Mouse (Mus musculus) mouse trophoblast stem cell (cell line): Measurements from ENCODE around the gene Gm20479.

Source experiments
- in situ Hi-C, 2 experiments: fragments of 300-500 bp; cut with MseI, MboI; formaldehyde crosslinking; loops; 2 replicates in 1 of 2; 3 replicates in 1 of 2; pipeline ENCODE4 v1.15.1; 2025

The Gm20479 gene

DNA sequence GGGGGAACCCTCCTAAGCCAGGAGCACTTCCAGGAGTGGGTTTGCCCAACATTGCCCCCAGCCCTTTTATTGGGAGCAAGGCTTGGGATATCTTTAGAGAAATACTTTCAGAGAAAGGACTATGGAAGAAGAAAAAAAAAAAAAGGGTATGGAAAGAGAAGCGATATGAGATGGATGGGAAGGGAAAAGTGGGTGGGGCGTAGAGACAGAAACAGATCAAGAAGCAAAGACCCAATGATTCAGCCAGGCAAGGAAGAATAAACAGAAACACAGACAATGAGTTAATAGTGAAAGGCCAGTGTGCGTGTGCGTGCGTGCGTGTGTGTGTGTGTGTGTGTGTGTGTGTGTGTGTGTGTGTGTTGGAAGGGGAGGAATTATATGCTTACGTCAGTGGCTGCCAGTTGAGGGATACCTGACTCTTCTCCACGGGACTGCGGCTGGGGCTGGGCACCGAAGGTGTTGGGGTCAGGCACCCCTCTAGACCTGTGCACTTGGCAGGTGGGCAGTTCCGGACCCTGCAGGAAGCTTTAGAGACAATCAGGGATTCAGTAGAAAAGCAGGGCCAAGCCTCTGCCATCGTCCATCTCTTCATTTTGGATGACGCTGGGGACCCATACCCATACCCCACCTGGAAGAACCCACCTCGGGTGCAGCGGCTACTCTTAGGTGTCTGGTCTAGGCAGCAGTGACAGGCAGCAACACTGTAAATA lies 22.1 kb downstream of the Gm20479 start:
- in situ Hi-C loops: loop anchor here (5.0 kb wide), 2 partner anchors 52 to 62 kb away; no protein-coding TSS in a partner anchor

GRCm38 (mm10) chr7:27334405-27334911 lies 22.8 kb downstream of the Gm20479 start:
- in situ Hi-C loops: no loop called here

DNA sequence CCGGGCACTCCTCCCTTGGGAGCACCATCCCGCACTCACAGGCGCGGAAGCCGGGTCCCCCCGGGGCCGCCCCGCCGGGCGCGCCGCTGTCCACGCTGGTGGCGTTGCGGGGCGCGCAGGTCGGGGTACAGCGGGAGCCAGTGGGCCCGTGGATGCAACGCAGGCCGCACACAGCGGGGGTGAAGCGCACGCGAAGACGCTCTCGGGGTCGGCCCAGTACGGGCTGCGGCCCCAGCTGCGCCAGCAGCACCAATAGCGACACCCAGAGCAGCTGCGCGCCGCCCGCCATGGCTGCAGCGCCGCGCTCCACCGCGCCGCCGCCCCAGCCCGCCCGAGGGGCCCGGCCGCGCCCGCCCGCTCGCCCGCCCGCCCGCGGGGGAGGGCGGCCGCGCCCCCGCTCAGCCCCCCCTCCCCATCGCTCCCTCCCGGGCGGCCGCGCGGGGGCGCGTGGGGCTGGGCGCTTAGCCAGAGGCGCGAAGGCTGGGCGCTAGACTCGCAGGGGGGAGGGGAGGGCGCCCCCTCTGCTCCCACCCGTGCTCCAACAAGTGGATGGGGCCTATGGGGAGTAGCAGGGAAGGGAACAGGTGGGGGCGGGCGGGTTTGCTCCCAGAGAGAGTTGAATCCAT lies 23.8 kb downstream of the Gm20479 start:
- in situ Hi-C loops: no loop called here

DNA sequence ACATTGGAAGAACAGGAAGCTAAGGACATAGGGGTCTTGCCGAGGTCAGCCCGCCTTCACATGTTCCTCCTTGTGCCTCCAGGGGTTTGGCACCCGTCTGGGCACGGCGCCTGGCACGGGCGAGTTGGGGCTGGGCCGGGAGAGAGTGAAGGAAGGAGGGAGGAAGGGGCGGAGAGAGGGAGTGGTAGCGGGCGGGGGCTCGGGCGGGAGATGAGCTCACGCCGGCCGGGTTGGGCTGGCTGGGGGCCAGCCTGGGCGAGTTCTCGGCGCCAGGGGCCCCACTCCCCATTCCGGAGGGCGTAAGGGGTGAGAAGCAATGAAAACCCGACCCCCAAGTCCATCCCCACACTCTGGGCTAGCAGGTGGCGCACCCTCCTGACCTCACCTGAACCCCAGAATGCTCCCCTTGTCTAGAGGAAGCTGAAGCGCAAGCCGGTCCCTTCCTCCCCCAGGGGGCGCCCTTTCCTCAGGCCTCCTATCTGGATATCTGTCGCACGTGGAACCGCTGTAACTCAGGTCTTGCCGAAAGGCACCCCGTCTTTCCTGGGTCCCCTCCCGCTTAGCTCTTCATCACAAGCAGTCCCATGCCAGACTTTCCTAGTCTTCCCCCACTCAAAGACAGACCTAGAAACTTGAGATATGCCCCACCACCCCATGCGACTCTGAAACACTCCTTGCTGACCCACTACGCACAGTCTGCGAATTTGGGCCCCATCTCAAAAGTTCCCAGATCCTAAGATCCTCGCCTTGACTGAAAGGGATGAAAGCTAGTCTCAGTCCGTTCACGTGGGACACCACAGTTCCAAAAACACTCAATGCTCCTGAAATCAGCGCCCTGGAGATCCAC lies 24.6 kb downstream of the Gm20479 start:
- in situ Hi-C loops: no loop called here

DNA sequence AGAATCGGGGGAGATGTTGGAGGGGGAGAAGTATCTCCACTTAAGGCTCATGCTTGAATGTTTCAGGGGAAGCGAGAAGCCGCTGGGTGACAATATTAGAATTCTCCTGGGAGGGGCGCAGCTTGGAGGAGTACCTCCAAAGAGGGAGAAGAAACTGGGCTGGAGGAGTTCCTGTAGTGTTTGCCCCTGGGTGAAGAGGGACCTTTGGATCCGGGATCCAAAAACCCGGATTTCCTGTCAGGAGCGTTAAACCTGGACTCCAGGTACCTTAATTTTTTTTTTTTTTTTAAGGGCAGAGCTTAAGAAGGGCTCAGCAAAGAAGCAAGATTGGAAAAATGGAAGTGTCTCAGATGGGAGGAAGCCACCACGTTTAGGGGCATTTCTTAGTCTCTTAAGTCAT lies 25.4 kb downstream of the Gm20479 start:
- in situ Hi-C loops: no loop called here

DNA sequence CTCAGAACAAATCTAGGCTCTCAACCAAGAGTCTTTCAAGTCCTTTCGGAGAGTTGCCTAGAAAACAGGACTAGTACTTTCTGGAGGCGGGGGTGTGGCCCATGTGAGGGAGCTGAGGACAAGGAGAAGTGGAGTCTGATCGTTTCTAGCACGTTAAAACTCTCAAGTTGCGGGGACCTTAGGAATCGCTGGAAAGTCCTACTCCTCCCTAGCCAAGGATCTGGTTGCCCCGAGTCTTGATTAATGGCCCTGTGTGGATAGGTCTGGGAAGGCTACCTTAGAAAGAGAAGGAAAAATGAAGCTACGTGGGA lies 25.7 kb downstream of the Gm20479 start:
- in situ Hi-C loops: no loop called here

- in situ Hi-C loops: no loop called here
Measured at GRCm38 (mm10) chr7:27330709-27331540, 26.3 kb downstream of the Gm20479 start.

DNA sequence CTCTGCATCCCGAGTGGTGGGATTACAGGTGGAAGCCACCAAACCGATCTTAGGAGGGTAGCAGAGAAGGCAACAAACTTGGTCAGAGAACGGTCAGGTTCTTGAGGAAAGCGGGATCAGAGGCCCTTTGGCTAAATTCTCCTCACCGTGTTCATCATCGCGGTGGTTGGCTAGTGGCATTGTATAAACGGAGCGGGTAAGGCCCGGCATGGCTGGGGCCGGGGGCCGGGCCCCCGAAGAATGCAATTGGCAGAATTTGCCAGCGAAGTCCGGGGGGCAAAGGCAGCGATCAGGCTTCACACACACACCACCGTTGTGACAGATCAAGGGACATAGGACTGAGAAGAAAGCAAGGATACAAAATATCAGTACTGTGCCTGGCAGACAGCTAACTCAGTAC lies 27.2 kb downstream of the Gm20479 start:
- in situ Hi-C loops: no loop called here

DNA sequence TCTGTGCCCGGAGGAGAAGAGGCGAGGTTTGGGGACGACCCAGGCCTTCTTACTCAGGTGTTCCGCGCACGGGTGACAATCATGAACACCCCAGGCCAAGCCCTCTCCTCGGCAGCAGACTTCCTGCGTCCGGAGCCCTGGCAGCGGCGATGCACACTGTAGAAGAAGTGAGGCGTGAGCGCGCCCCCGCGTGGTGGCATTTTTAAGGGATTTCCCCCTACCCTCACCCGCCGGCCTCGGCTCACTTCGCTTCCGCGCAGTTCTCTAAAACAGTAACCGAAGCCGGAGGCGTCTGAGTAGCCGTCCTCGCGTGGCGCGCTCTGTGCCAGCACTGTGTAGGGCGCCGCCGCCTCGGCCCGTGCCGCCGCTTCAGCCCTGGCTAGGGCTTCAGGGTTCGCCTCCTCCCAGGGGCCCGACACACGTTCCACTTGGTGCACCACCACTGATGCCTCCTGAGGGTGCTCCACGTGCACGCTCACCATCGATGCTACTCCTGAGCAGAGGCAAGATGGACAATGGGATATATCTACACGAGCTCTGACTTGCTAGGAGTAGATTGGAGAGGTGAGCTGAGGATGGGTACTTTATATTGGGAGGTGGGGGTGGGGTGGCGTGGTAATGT lies 27.8 kb downstream of the Gm20479 start:
- in situ Hi-C loops: no loop called here

- in situ Hi-C loops: no loop called here
Measured at GRCm38 (mm10) chr7:27328648-27329047, 28.6 kb downstream of the Gm20479 start.

DNA sequence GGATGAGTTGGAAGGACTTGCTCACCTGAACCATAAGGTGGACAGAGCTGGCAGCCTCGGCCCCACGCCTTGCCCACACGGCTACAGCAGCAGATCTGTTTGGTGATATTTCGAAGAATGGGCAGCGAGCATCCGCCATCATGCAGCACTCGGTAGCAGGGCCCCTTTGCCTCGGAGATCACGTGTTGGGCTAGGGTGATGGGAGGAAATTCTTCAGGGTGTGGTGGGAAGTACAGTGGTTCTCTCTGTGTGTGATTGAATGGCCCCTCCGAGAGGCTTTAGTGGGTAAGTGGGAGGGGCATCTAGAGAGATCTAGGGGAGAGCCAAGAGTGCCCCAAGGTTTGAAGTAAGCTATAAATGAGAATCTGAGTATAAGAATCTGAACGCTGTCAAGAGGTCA lies 29.1 kb downstream of the Gm20479 start:
- in situ Hi-C loops: no loop called here

- in situ Hi-C loops: no loop called here
Measured at GRCm38 (mm10) chr7:27327500-27327899, 29.7 kb downstream of the Gm20479 start.

DNA sequence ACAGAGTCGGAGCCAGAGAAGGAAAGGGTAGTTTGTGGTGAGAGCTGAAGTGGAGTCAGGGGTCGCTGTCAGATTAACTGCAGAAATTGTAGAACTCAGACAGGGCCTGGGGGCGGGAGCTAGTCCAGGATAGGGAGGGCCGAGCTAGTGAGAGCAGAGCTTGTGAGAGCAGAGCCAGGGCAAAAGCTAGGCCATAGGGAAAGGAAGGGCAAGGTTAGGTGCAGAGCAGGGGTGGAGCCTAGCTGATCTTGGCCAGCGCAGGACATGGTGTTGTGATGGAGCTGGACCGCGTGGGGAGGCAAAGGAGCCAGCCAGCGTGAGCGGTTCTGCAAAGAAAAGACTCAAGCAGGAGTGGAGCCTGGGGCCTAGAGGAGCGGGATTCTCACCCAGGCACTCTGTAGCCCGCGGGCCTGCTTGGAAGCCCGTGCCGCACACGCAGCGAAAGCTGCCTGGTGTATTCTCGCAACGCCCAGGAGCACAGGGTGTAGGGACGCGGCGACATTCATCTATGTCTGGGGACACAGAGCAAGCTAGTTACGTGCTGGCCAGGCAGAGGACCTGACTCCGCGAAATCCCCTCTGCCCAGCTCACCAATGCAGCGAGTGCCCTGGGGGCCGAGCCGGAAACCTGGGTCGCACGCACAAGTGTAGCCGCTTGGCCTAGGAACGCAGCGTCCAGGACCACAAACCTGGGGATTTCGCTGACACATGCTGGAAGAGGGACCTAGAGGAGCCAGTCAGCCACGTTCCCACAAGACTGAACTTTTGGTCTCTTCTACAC lies 30.9 kb downstream of the Gm20479 start:
- in situ Hi-C loops: no loop called here

GRCm38 (mm10) chr7:27325697-27326096 lies 31.5 kb downstream of the Gm20479 start:
- in situ Hi-C loops: no loop called here

- in situ Hi-C loops: no loop called here
Measured at GRCm38 (mm10) chr7:27324928-27325327, 32.3 kb downstream of the Gm20479 start.

DNA sequence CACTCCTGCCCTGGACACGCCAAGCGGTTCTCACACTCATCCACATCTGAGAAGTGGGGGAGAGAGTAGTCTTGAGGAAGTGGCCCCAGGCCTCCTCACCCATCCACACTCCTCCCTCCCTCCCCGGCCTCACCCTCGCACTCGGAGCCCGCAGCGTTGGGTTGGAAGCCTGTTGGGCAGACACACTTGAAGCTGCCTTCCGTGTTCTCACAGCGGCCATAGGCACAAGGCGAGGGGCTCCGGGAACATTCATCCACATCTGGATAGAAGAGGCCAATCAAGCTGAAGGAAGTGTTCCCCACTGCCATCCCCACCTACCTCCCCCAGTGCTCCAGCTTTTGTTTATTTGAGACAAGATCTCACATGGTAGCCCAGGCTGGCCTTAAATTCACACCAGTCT lies 33.1 kb downstream of the Gm20479 start:
- in situ Hi-C loops: no loop called here

DNA sequence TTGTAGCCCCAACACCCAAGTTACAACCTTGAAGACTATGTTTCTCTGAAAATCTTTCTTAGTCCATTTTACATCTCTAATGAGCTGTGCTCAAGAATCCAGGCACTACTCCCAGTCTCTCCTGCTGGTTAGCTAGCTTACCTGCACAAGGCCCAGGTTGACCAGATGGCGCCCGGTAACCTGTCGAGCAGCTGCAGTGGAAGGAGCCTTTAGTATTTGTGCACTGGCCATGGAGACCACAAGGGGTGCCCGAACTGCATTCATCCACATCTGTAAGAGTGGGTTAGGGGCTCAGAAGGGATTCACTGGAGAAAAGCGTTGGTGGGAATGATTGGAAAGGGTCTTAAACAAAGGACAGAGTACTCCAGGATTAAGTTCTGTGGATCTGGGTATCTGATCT lies 34.2 kb downstream of the Gm20479 start:
- in situ Hi-C loops: no loop called here

GRCm38 (mm10) chr7:27322291-27322690 lies 34.9 kb downstream of the Gm20479 start:
- in situ Hi-C loops: no loop called here

DNA sequence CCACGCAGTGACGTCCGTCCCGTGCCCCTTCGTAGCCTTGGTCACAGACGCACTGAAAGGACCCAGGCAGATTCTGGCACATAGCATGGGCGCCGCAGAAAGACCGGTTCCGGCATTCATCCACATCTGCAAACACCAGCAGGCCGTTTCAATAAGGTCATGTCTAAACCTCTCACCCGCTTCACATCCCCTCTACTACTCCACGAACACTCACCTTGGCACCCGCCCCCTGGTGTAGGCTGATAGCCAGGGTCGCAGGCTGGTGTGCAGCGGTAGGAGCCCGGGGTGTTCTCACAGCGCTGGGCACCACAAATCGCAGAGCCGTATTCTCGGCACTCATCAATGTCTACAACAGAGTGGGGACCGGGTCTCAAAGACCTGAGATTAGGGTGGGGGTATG lies 37.8 kb downstream of the Gm20479 start:
- in situ Hi-C loops: no loop called here

GRCm38 (mm10) chr7:27315958-27316357 lies 41.3 kb downstream of the Gm20479 start:
- in situ Hi-C loops: no loop called here
